Mouse (Mus musculus) liver, embryonic 18 days (tissue): ENCODE measurements around the gene Gm27179. TPM values are rescaled to one million over a fixed set of nuclear protein-coding genes. Genes with fewer than 3 reads are reported as not detected.

Source experiments
- polyA plus RNA-seq: library from polyadenylated mRNA; depleted of rRNA; stranded (reverse); fragments of >200 nt; gene quantifications from 2 replicates; pipeline ENCODE4 v1.2.3, GENCODE M21; 2012; rRNA removed

The Gm27179 gene
- 0.02 TPM in 1 of 2 replicates, not detected in the other for polyA plus RNA-seq

GRCm38 (mm10) chr14:69512449-69512848 lies at the start of gene Gm27179:
Gene Gm27179, minus strand, starts transcription at chr14:69512549.

GRCm38 (mm10) chr14:69555110-69555831 lies 42.9 kb upstream of the Gm27179 start, which contains the start of gene Entpd4b:
Gene Entpd4b, plus strand, starts transcription at chr14:69555424.

GRCm38 (mm10) chr14:69503174-69503573 lies 9.2 kb downstream of the Gm27179 start, which contains the start of gene Gm16867:
Gene Gm16867, minus strand, starts transcription at chr14:69503362.

Other genes with a start within 250 kb of the Gm27179 start
- 0.03 and 0.05 TPM in 2 replicates for gene Synb, start 218.2 kb downstream of the Gm27179 start, polyA plus RNA-seq
- 0.28 TPM in 1 of 2 replicates, not detected in the other for gene Gm16867, start 9.2 kb downstream of the Gm27179 start, polyA plus RNA-seq
- gene Entpd4b, start 42.9 kb upstream of the Gm27179 start, polyA plus RNA-seq: 4.2 and 4.3 TPM in 2 replicates